Mouse (Mus musculus) MEL (cell line): Measurements from ENCODE around the gene Obp2b. TPM values are rescaled to one million over a fixed set of nuclear protein-coding genes. Genes with fewer than 3 reads are reported as not detected.
"Not testable (repeated sequence)": the region's sequence is repeated elsewhere in the genome, so short reads cannot be mapped to it uniquely, and the experiment has no call there.

Source experiments
- DNase-seq: peaks from one replicate; pipeline ENCODE4 v3.0.0; 2011; ENCODE audit warnings: low read depth, low spot score
- H3K27ac ChIP-seq: 2 replicates; pipeline ENCODE4 v1.5.1; 2012; ENCODE audit warnings: low read depth, mild to moderate bottlenecking, control low read depth, low read length, moderate library complexity; ENCODE audit not compliant: control insufficient read depth
- H3K27me3 ChIP-seq, 2 experiments: fragments of 150-350 bp in 1 of 2; sonication (generic) in 1 of 2; 2 replicates each; pipeline ENCODE4 v1.6.1; 2012; ENCODE audit warnings: low read length in 2 of 2, mild to moderate bottlenecking in 2 of 2, improper control_type of control experiment in 1 of 2, moderate library complexity in 1 of 2; ENCODE audit not compliant: insufficient read depth in 2 of 2, control insufficient read depth in 1 of 2
- H3K36me3 ChIP-seq, 2 experiments: 2 replicates each; pipeline ENCODE4 v1.6.1; 2012 to 2014; ENCODE audit warnings: low read length in 2 of 2, improper control_type of control experiment in 1 of 2, inconsistent platforms in 1 of 2, mild to moderate bottlenecking in 1 of 2; ENCODE audit not compliant: insufficient read depth in 2 of 2, control insufficient read depth in 1 of 2
- H3K4me1 ChIP-seq, 2 experiments: fragments of 150-350 bp in 1 of 2; sonication (generic) in 1 of 2; 2 replicates each; pipeline ENCODE4 v1.6.1; 2012; ENCODE audit warnings: low read length in 2 of 2, improper control_type of control experiment in 1 of 2, mild to moderate bottlenecking in 1 of 2; ENCODE audit not compliant: insufficient read depth in 2 of 2, control insufficient read depth in 1 of 2
- H3K4me3 ChIP-seq, 2 experiments: fragments of 150-350 bp in 1 of 2; sonication (generic) in 1 of 2; 2 replicates each; pipeline ENCODE4 v1.5.1; 2012; ENCODE audit warnings: low read depth in 2 of 2, low read length in 2 of 2, mild to moderate bottlenecking in 2 of 2, moderate library complexity in 2 of 2, control low read depth in 1 of 2, improper control_type of control experiment in 1 of 2; ENCODE audit not compliant: control insufficient read depth in 1 of 2, insufficient read depth in 1 of 2
- H3K79me2 ChIP-seq: 2 replicates; pipeline ENCODE4 v1.6.1; 2012; ENCODE audit warnings: mild to moderate bottlenecking, low read length, moderate library complexity; ENCODE audit not compliant: control insufficient read depth, poor library complexity, insufficient read depth
- H3K9ac ChIP-seq: 2 replicates; pipeline ENCODE4 v1.6.1; 2012; ENCODE audit warnings: low read depth, mild to moderate bottlenecking, control low read depth, low read length, moderate library complexity; ENCODE audit not compliant: control insufficient read depth, poor library complexity, severe bottlenecking
- H3K9me3 ChIP-seq: fragments of 150-350 bp; sonication (generic); replicated peaks from 2 replicates; pipeline ENCODE4 v1.6.1; 2012; ENCODE audit warnings: mild to moderate bottlenecking, low read length, improper control_type of control experiment, moderate library complexity; ENCODE audit not compliant: insufficient read depth
- CHD1 ChIP-seq: IDR thresholded peaks from 2 replicates; pipeline ENCODE4 v1.6.1; 2012; ENCODE audit warnings: low read depth, mild to moderate bottlenecking, inconsistent platforms, low read length, improper control_type of control experiment
- ELF1 ChIP-seq: IDR thresholded peaks from 2 replicates; pipeline ENCODE4 v1.6.1; 2014; ENCODE audit warnings: low read depth, mild to moderate bottlenecking, inconsistent platforms, low read length, improper control_type of control experiment, moderate library complexity
- EP300 ChIP-seq, 2 experiments: IDR thresholded peaks; 2 replicates each; pipeline ENCODE4 v1.6.1; 2011; ENCODE audit warnings: improper control_type of control experiment in 2 of 2, low read length in 2 of 2, low read depth in 1 of 2, mild to moderate bottlenecking in 1 of 2
- ETS1 ChIP-seq: IDR thresholded peaks from 2 replicates; pipeline ENCODE4 v1.6.1; 2012; ENCODE audit warnings: low read depth, mild to moderate bottlenecking, inconsistent platforms, low read length, improper control_type of control experiment, moderate library complexity
- NELFE ChIP-seq: IDR thresholded peaks from 2 replicates; pipeline ENCODE4 v1.6.1; 2011; ENCODE audit warnings: low read depth, low read length, improper control_type of control experiment
- POLR2A ChIP-seq, 2 experiments: IDR thresholded peaks; 2 replicates each; pipeline ENCODE4 v1.6.1; 2011 to 2012; ENCODE audit warnings: low read length in 2 of 2, mild to moderate bottlenecking in 2 of 2, control low read depth in 1 of 2, improper control_type of control experiment in 1 of 2, low read depth in 1 of 2, moderate library complexity in 1 of 2; ENCODE audit not compliant: control insufficient read depth in 1 of 2, insufficient read depth in 1 of 2, poor library complexity in 1 of 2
- POLR2AphosphoS5 ChIP-seq: IDR thresholded peaks from 2 replicates; pipeline ENCODE4 v1.6.1; 2012; ENCODE audit warnings: low read depth, borderline replicate concordance, mild to moderate bottlenecking, inconsistent platforms, low read length, moderate library complexity, mixed read lengths
- TBP ChIP-seq: IDR thresholded peaks from 2 replicates; pipeline ENCODE4 v1.8.0; 2011; ENCODE audit warnings: low read depth, low read length, improper control_type of control experiment
- ZMIZ1 ChIP-seq: IDR thresholded peaks from 2 replicates; pipeline ENCODE4 v1.6.1; 2012; ENCODE audit warnings: low read depth, mild to moderate bottlenecking, inconsistent platforms, low read length, improper control_type of control experiment, moderate library complexity
- polyA plus RNA-seq, 2 experiments: library from polyadenylated mRNA; stranded (reverse) in 1 of 2; unstranded in 1 of 2; fragments of >175 nt in 1 of 2; fragments of >200 nt in 1 of 2; gene quantifications; 2 replicates each; pipeline versions ENCODE4 v1.2.1 to v1.2.4; 2012; ENCODE audit warnings: low replicate concordance in 2 of 2, low read depth in 1 of 2; ENCODE audit not compliant: insufficient read length in 2 of 2, insufficient read depth in 1 of 2, missing spikeins in 1 of 2
- total RNA-seq: library from RNA; depleted of rRNA; stranded (reverse); fragments of 300-350 nt; gene quantifications from 2 replicates; pipeline ENCODE4 v1.2.3, GENCODE M21; 2012

Obp2b gene
- total and polyA plus RNA-seq, 3 experiments, result not detected

- H3K36me3 ChIP-seq, result no peaks in the 10 kb centered on the region
- H3K27me3 ChIP-seq, result no peaks in the 10 kb centered on the region; a peak in 1 of 4 replicates
- H3K9ac ChIP-seq, result no peak overlapping the region
- no peak for DNase-seq
- H3K79me2 ChIP-seq, result no peaks in the 10 kb centered on the region
- H3K4me1 ChIP-seq, result no peaks in the 10 kb centered on the region
- H3K9me3 ChIP-seq, result no peaks in the 10 kb centered on the region
- TF ChIP-seq POLR2A (IDR thresholded peaks at IDR 0.05; ENCODE audit: control insufficient read depth in 1 of 2, insufficient read depth in 1 of 2, low read depth in 1 of 2, low read length in 2 of 2, poor library complexity in 1 of 2), result no peak
- no peak overlapping the region for H3K27ac ChIP-seq
- H3K4me3 ChIP-seq, result no peak overlapping the region
These were observed 33.1 kb upstream of the Obp2b start for GRCm38 (mm10) chr2:25703706-25704105.

GRCm38 (mm10) chr2:25706643-25707481 is 29.9 kb upstream of the Obp2b start, which contains the start of gene Bmyc:
Bmyc (plus strand) TSS chr2:25706739.
- H3K4me3 ChIP-seq, result no peak within 1 kb of the TSS
- H3K27me3 ChIP-seq, result no peaks in the 10 kb centered on the region; a peak in 1 of 4 replicates
- H3K36me3 ChIP-seq, result no peaks in the 10 kb centered on the region
- H3K27ac ChIP-seq, result no peak within 1 kb of the TSS
- TF ChIP-seq POLR2AphosphoS5, result no peak
- no peak for TF ChIP-seq CHD1
- TF ChIP-seq NELFE, result no peak
- no peak for TF ChIP-seq ZMIZ1
- TF ChIP-seq TBP, result no peak
- no peak for TF ChIP-seq ETS1
- TF ChIP-seq EP300 (IDR thresholded peaks at IDR 0.05; ENCODE audit: low read depth in 1 of 2, low read length in 2 of 2), result no peak
- no peak for DNase-seq
- no peaks in the 10 kb centered on the region for H3K9me3 ChIP-seq
- H3K4me1 ChIP-seq, result no peaks in the 10 kb centered on the region
- no peaks in the 10 kb centered on the region for H3K79me2 ChIP-seq
- H3K9ac ChIP-seq, result no peak within 1 kb of the TSS

- TF ChIP-seq TBP (no peak), ELF1 (no peak), EP300 (IDR thresholded peaks at IDR 0.05; ENCODE audit: low read depth in 1 of 2, low read length in 2 of 2) (no peak)
These were observed 28.7 kb upstream of the Obp2b start for GRCm38 (mm10) chr2:25708121-25708520.

GRCm38 (mm10) chr2:25709056-25709455 is 27.8 kb upstream of the Obp2b start:
- not testable (repeated sequence) for H3K9ac ChIP-seq, DNase-seq, H3K4me3 ChIP-seq, H3K9me3 ChIP-seq, H3K36me3 ChIP-seq, H3K4me1 ChIP-seq, H3K27me3 ChIP-seq, H3K27ac ChIP-seq, H3K79me2 ChIP-seq

More at GRCm38 (mm10) chr2:25708121-25708520, 28.7 kb upstream of the Obp2b start:
- Histone ChIP-seq H3K4me3 (no peak overlapping the region), H3K27ac (no peak overlapping the region), H3K79me2 (no peaks in the 10 kb centered on the region), H3K9me3 (no peaks in the 10 kb centered on the region), H3K36me3 (no peaks in the 10 kb centered on the region), H3K9ac (no peak overlapping the region), H3K4me1 (no peaks in the 10 kb centered on the region), H3K27me3 (peaks cover 0 to 2% of the 10 kb centered on the region in 2 experiments; a peak in 2 of 4 replicates)
- no peak for DNase-seq

- H3K4me1 ChIP-seq, H3K9ac ChIP-seq, H3K79me2 ChIP-seq, H3K27me3 ChIP-seq, H3K27ac ChIP-seq, H3K4me3 ChIP-seq, DNase-seq, H3K9me3 ChIP-seq, H3K36me3 ChIP-seq: not testable (repeated sequence)
These were observed 27.0 kb upstream of the Obp2b start for GRCm38 (mm10) chr2:25709791-25710190.

DNA sequence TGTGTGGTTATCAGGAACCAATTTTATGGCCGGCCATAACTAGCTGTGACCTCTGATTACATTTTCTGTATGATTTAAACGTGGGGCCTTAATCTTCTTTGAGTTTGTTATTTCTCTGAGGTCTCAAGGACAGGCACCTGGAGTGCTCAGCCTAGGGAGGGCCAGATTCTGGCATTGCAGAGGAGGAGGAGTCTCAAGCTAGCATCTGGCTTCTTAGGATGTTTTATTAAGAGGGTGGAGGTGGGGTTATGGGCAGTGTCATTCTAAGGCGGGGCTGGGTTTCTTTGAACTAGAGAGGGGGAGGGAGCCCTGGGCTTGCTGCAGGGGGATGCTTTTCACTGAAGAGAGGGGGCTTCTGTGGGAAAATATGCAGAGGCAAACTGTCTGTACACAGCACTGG is 25.2 kb upstream of the Obp2b start:
- H3K9me3 ChIP-seq, H3K9ac ChIP-seq: not testable (repeated sequence)

More for the DNA sequence above, 25.2 kb upstream of the Obp2b start:
- not testable (repeated sequence) for DNase-seq, H3K4me3 ChIP-seq, H3K27me3 ChIP-seq, H3K36me3 ChIP-seq, H3K4me1 ChIP-seq, H3K79me2 ChIP-seq, H3K27ac ChIP-seq
